Mouse (Mus musculus) forelimb bud, embryonic 11.5 days (tissue): ENCODE results near the gene Auts2.

Source experiments
- DNase-seq: peaks from one replicate; pipeline ENCODE4 v3.0.0-alpha.2; 2012; ENCODE audit warnings: low read depth, low spot score

The Auts2 gene

DNA sequence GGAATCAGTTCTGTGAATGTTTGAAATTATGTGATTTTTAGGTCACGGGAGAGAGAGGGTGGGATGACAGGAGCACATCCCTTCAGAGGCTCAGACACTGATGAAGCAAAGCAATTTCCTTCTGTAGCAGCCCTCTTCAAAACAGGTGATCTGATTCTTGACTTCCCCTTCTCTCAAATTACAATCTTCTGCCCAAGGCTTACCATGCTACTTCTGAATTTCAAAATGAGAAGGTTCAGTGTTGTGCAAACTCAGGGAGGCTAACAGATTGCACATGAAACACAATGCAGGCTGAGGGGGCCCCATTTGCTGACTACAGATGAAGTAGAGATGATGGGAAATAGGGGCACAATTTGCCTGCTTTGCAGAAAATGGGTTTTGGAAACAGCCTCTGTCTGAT lies 278.1 kb downstream of the Auts2 start:
- DNase-seq: no peak

- no peak for DNase-seq
Observed at GRCm38 (mm10) chr5:132261750-132262149, 281.4 kb downstream of the Auts2 start.

- no peak for DNase-seq
Observed at GRCm38 (mm10) chr5:132258882-132259281, 284.3 kb downstream of the Auts2 start.

DNA sequence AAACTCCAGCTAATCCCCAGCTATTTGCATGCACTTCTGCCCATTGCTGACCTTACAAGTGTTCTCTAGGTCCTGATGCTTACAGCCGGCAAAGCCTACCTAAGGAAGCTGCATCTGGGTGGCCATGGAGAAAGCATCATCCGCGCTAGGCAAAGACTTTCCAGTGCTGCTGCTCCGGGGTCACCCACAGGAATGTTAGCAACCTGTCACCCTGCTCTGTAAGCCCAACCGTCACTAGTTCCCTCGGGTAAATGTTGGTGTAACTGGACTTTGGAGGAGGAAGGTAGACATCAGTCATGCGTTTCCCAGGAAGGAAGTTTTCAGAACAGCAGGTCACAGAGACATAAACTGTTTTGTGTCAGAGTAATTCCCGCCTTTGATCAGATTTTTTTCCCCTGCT lies 287.6 kb downstream of the Auts2 start:
- no peak for DNase-seq

- DNase-seq: no peak
Observed at GRCm38 (mm10) chr5:132249523-132249922, 293.6 kb downstream of the Auts2 start.

DNA sequence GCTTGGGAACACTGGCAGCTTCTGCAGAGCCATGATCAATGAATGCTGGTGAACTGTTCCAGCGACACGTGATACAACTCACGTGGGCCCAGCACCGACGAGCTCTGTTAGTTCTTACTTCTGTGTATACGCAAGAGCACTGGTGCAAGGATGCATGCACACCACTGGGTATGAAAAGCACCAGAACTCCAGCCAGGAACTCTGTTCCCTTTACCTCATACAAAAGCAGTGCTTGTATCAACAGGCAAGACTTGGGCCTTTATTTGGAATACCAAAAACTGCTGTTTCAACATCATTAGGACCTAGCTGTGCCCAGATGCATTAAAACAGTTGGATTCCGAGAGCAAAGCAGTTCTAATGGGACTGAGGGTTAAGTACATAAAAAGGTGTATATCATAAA lies 295.1 kb downstream of the Auts2 start:
- DNase-seq: no peak

- no peak for DNase-seq
Observed at GRCm38 (mm10) chr5:132235460-132235859, 307.7 kb downstream of the Auts2 start.

GRCm38 (mm10) chr5:132234471-132234870 lies 308.7 kb downstream of the Auts2 start:
- DNase-seq: no peak

DNA sequence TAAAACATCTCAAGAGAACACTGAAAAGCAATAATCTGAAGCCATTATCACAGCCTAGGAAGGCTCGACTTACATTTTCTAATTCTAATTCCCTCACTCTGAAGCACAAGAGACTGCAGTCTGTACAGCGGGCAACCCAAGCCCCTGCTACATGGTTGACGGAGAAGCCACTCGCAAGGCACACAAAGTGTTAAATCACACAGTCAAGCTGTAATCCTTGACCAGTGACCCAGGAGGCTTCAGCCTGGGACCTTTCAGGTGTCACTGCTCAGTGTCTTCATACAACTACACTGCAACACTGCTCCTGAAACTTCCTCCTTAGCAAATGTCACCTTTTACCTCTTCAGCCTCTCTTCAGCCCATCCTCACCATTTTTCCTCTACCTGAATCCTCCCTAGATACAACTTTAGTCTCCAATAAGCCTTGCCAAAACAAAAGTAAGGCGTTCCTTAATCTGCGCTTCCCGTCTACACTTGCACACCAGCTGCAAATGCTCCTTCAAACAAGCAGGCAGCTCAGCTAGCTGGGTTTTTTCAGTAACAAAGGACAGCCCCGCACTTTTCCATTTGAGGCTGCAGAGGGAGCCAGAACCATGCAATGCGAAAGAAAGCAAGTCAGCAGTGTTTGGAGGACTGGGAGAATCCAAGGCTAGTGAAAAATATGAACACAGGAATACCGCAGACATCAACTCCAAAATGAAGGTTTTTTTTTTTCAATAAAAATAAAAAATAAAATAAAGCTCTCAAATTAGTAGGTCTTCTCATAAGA lies 311.7 kb downstream of the Auts2 start:
- peak; percentile 69 for DNase-seq

DNA sequence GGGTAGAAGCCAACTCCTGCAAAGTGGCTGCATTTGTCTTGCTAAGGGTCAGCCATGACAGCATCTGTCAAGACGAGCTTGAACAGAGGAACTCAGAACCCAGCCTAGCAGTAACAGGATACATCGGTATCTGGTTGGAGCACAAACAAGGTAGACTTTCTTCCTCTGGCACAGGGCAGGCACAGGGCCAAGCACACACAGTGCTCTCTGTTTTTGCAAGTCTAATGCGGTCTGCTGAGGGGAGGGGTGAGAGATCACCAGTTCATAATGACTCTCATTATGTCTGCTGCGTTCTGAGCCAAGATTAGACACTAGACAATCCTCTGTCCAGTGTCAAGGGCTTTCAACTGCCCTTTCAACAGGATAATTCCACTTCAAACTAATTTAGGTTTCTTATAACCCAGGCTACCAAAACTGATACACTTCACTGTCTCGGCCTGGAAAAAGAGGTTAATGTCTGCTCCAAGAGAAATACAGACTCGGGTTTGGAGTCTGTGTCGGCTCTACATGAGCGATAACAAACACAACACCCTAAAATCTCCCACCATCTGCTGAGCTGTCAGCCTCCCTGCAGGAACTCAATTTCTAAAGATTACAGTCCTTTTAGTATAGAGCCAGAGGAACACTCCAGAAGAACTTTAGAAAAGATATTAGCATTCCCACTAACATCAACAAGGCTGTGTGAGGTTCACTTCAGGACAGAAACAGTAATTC lies 313.3 kb downstream of the Auts2 start:
- DNase-seq: no peak

DNA sequence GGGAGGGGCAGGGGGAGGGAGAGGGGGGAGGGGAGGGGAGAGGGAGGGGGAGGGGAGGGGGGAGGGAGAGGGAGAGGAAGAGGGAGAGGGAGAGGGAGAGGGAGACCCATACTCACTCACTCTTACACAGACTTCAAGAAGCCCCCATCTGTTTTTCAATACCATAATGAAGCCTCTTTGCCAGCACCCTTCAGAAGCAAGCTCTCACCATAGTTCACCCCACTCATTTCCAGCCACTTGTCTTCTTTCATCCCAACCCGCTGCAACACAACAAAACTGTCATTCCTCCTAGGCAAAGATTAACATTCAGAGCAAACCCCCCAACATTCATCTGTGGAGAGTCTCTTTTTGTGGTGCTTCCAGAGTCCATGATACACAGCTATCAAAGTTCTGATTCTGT lies 314.1 kb downstream of the Auts2 start:
- DNase-seq: no peak

- DNase-seq: no peak
Observed at GRCm38 (mm10) chr5:132220376-132220930, 322.7 kb downstream of the Auts2 start.

DNA sequence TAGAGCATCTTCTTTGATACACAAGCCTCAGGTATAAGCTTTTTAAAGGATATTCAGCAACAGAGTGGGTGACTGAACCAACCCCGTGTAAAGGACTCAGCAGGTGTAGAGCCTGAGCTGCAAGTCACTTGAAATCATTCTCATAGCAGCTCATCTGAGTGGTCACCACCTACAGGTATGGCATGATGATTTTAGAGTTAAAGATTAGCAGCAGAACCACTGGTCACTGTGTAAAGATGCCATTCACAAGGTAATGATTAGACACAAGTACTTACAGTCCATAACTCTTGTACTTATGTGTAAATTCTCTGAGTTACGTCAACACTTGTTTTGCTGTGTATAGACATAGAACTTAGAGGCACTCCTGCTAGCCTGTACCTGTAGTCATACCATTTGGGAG lies 327.0 kb downstream of the Auts2 start:
- no peak for DNase-seq

DNA sequence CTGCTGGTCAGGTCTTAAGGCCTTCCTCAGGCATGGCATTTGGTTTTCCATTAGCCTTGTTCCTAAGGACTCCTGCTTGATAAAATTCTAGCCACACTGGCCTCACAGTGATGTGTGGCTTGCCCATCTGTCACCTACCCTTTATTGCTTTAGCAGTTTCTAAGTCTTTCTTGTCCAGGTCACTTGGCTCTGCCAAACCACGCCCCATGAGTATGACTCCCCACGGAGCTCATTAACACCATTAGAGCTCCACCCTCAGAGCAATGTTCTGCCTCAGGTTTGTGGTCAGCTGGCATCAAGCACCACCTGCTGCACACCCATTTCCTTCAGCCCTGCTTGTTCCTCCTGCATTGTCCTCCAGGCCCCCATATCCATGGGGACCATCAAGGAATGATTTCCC lies 330.7 kb downstream of the Auts2 start:
- DNase-seq: no peak

- DNase-seq: peak; percentile 57
Observed at GRCm38 (mm10) chr5:132209694-132210093, 333.4 kb downstream of the Auts2 start.

- no peak for DNase-seq
Observed at GRCm38 (mm10) chr5:132206220-132206619, 336.9 kb downstream of the Auts2 start.

- DNase-seq: no peak
Observed at GRCm38 (mm10) chr5:132203846-132204245, 339.3 kb downstream of the Auts2 start.

GRCm38 (mm10) chr5:132201077-132201645 lies 342.0 kb downstream of the Auts2 start:
- DNase-seq: no peak

DNA sequence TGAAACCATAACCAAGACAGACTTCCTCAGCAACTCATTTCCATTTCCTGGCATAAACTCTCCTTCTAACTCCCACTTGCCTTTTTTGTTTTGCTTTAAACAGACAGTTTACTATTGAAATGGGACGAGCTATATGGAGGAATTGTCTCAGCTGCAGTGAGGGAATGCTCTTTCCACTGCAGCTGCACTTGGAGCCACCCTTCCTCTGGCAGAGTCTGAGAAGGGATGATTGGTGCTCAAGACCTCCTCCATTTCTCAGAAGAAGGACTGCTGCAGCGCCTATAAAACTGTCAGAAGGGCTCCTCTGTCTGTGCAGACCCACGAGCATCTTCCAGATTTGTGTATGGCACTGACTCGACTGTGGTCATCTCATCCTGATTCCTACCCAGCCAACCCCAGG lies 342.5 kb downstream of the Auts2 start:
- DNase-seq: no peak

- no peak for DNase-seq
Observed at GRCm38 (mm10) chr5:132195048-132195533, 348.1 kb downstream of the Auts2 start.

GRCm38 (mm10) chr5:132190190-132190589 lies 353.0 kb downstream of the Auts2 start:
- no peak for DNase-seq

DNA sequence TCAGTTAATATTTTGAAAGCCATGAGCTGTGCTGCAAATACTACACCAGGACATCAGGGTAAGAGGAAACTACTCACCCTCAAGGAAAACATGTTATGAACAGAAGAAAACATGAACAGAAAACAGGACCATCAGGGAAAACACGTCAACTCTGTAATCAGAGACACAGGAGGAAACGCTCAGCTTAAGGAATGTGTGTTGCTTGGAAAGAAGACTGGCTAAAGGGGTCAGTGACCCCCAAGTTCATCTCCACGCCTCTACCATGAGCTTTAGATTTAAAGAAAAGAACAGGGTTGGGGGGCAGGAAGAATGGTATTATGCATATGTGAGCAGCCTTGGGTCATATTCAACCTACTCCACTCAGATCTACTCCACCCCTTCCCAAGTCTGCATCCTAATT lies 356.5 kb downstream of the Auts2 start:
- no peak for DNase-seq
